Mouse (Mus musculus) mouse embryonic stem cell (cell line): ENCODE measurements at regions not wholly inside any gene's neighbourhood (a gene's known extent, or its start where the extent isn't known, plus 50 kb on each side); places are given as distances from the start of the nearest gene placed in this dataset.

Source experiments
- in situ Hi-C, 2 experiments: fragments of 300-500 bp; cut with MboI; formaldehyde crosslinking; loops; 1 replicate in 1 of 2; 3 replicates in 1 of 2; pipeline ENCODE4 v1.14.3; 2019 to 2020; ENCODE audit warnings: low sequenced_read_pairs in 2 of 2, low pct_unique_long_range_greater_than_20kb in 1 of 2, mixed read lengths in 1 of 2; ENCODE audit not compliant: unreplicated experiment in 1 of 2

- in situ Hi-C loops = no loop called here
These were observed 330.3 kb downstream of the Cbln4 start for GRCm38 (mm10) chr2:171712816-171713570.

DNA sequence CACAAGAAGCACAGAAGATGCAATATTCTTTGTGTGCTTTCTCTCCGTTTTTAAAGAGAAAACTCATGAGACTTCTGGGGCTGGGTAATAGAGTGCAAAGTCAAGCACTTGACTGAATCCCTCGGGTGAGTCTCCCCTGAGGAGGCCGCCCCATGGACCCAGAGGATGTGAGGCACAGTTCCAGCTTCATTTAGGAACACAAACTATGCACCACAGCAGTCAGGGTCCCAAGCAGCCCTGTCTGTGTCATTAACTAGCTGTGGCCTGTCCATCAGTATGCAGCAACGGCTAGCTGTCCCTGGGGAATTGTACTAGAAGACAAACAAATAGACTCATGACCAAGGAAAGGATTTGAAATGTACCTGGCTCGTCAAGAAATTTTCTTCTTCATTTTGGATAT is 349.7 kb downstream of the Cbln4 start:
- in situ Hi-C loops = no loop called here

- in situ Hi-C loops = no loop called here
These were observed 352.5 kb downstream of the Cbln4 start for GRCm38 (mm10) chr2:171690781-171691180.

DNA sequence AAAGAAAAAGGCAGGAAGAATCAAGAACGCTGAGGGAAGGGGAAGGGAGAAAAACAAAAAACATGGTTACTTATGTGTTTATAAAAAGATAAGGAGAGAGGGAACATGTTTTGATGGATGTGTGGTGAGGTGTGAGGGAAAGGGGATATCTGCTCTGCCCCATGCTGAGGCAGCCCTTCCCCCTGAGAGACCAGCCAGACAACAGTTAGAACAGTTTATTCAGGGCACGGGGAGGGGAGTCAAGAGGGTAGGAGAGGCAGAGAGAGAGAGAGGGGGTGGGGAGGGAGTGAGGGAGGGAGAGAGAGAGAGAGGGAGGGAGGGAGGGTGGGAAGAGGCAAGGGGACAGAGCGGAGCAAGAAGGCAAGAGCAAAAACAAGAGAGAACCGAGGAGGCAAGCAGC is 354.2 kb downstream of the Cbln4 start:
- in situ Hi-C loops = no loop called here

- in situ Hi-C loops = no loop called here
These were observed 365.3 kb downstream of the Cbln4 start for GRCm38 (mm10) chr2:171677998-171678397.

GRCm38 (mm10) chr2:171677128-171677527 is 366.1 kb downstream of the Cbln4 start:
- in situ Hi-C loops = no loop called here

- in situ Hi-C loops = no loop called here
These were observed 367.2 kb downstream of the Cbln4 start for GRCm38 (mm10) chr2:171676083-171676482.

GRCm38 (mm10) chr2:171675411-171675810 is 367.9 kb downstream of the Cbln4 start:
- in situ Hi-C loops = no loop called here

GRCm38 (mm10) chr2:171670945-171671547 is 372.2 kb downstream of the Cbln4 start:
- in situ Hi-C loops = no loop called here

GRCm38 (mm10) chr2:171668791-171669645 is 374.2 kb downstream of the Cbln4 start:
- in situ Hi-C loops = no loop called here

DNA sequence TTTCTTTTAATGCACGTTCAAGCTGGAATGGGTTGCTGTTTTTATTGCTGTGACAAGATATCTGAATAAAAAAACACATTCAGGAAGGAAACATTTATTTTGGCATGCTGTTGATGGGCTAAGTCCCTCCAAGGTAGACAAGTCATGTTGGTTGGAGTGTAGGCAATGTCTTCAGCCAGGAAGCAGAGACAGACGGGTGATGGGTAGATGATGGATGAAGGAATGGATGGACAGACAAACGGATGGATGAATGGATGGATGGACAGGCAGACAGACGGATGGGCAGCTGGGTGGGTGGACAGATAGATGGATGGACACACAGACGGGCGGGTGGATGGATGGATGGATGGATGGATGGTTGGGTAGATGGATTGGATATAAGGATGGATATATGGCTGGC is 380.7 kb downstream of the Cbln4 start:
- in situ Hi-C loops = no loop called here

- in situ Hi-C loops = no loop called here
These were observed 381.3 kb downstream of the Cbln4 start for GRCm38 (mm10) chr2:171661896-171662511.

DNA sequence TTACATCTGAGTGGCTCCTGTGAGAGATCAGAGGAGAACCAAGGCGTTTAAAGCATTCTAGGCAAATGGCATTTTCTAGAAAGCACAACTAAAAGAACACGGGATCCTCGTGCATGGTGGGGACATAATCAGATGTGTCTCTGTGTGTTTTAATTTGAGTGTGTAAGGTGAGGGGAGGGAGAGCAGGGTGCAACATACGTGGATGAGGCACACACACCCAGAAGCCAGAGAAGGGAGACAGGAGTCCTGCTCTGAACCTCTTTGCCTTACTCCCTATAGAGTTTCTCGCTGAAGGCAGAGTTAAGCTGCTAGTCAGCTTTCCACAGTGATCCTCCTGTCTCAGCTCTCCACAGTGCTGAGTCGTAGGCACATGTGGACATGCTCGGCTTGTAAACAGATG is 386.1 kb downstream of the Cbln4 start:
- in situ Hi-C loops = no loop called here

- in situ Hi-C loops = no loop called here
These were observed 401.5 kb downstream of the Cbln4 start for GRCm38 (mm10) chr2:171641730-171642129.

DNA sequence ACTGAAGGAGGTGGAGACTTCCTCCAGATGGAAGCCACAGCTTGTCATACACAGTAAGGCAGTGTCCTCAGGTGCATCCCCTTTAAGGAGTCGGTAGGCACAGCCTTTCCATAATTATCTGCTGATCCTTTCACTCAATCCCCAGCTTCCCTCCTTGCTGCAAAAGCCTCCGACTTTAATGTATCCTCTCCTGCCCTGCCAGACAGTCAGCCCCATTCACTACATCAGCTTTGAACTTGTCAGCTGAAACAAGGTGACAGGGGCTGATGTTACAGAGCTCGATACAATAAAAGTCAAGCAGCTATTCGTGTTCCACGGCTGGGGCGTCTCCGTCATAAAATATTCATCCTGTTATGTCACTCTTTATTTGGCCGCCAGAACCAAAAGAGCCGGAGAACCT is 402.8 kb downstream of the Cbln4 start:
- in situ Hi-C loops = no loop called here

GRCm38 (mm10) chr2:171638931-171639330 is 404.3 kb downstream of the Cbln4 start:
- in situ Hi-C loops = no loop called here

DNA sequence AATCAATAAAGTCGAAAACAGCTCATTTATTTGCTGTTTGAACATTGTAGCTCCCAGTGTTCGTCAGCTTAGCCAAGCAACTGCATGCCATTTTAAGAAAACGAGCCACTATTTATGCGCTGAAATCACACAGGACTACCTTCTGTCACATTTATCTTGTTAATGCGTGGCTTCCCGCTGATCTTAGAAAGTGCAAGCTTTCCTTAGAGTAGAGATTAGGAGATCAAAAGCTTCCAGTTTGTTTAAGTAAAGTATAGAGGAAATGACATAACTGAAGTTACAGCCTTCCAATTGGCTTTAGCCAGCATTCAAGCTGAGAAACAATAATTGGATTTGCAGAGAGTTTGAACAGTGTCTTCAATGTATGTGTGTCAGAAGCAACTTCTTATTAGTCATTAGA is 406.4 kb downstream of the Cbln4 start:
- in situ Hi-C loops = no loop called here

- in situ Hi-C loops = no loop called here
These were observed 409.7 kb downstream of the Cbln4 start for GRCm38 (mm10) chr2:171633355-171634097.
